Mouse (Mus musculus): ENCODE measurements at regions not wholly inside any gene's neighbourhood (a gene's known extent, or its start where the extent isn't known, plus 50 kb on each side); places are given as distances from the start of the nearest gene placed in this dataset.

- H3K27ac ChIP-seq (replicated peaks; ENCODE audit: low read depth, low read length), result no peak overlapping the region
- no peaks in the 10 kb centered on the region for H3K4me1 ChIP-seq (ENCODE audit: control insufficient read depth, insufficient read depth, low read length)
- ATAC-seq (replicated peaks; ENCODE audit: insufficient number of reproducible peaks, low FRiP score, low TSS enrichment, low read depth) (no peak), DNase-seq (ENCODE audit: low spot score) (no peak)
- H3K27me3 ChIP-seq (ENCODE audit: control insufficient read depth, insufficient read depth, low read length), result no peaks in the 10 kb centered on the region
- no peak overlapping the region for H3K4me2 ChIP-seq (ENCODE audit: low read depth, low read length)
- H3K9ac ChIP-seq (replicated peaks; ENCODE audit: low read length), result no peak overlapping the region
- H3K9me3 ChIP-seq (replicated peaks; ENCODE audit: control insufficient read depth, low read length), result no peaks in the 10 kb centered on the region
- no peak overlapping the region for H3K4me3 ChIP-seq (ENCODE audit: low read depth, low read length)
- H3K36me3 ChIP-seq (replicated peaks; ENCODE audit: control insufficient read depth, insufficient read depth, low read depth, low read length), result no peaks in the 10 kb centered on the region
These were observed 287.4 kb downstream of the Mat2b start for GRCm38 (mm10) chr11:40407571-40407970.

DNA sequence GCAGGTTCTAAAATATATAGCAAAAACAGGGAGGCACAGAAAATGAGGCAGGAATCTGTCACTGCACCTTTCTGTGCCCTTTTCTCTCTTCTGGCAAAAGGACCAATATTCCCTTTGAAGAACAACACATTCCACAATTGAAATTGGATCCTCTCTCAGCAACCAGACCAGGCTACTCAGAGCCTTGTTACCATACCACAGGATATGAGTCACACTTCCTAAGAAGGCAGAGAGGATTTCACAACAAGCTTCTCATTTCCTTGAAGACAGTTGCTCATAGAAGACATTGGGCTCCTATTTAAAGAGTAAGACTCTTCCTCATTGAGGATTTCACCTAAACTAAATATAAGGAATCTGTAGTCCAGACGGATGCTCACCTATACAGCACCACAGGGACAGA lies 292.8 kb downstream of the Mat2b start:
- Histone ChIP-seq H3K27ac (replicated peaks; ENCODE audit: low read depth, low read length) (no peak overlapping the region), H3K9ac (replicated peaks; ENCODE audit: low read length) (no peak overlapping the region), H3K4me3 (ENCODE audit: low read depth, low read length) (no peak overlapping the region), H3K27me3 (ENCODE audit: control insufficient read depth, insufficient read depth, low read length) (no peaks in the 10 kb centered on the region), H3K9me3 (replicated peaks; ENCODE audit: control insufficient read depth, low read length) (no peaks in the 10 kb centered on the region), H3K36me3 (replicated peaks; ENCODE audit: control insufficient read depth, insufficient read depth, low read depth, low read length) (no peaks in the 10 kb centered on the region), H3K4me1 (ENCODE audit: control insufficient read depth, insufficient read depth, low read length) (no peaks in the 10 kb centered on the region), H3K4me2 (ENCODE audit: low read depth, low read length) (no peak overlapping the region)
- DNase-seq (ENCODE audit: low spot score), result peak; percentile 14
- WGBS, result 64% methylated on average over 1 of the region's 1 CpGs
- ATAC-seq (replicated peaks; ENCODE audit: insufficient number of reproducible peaks, low FRiP score, low TSS enrichment, low read depth), result no peak

DNA sequence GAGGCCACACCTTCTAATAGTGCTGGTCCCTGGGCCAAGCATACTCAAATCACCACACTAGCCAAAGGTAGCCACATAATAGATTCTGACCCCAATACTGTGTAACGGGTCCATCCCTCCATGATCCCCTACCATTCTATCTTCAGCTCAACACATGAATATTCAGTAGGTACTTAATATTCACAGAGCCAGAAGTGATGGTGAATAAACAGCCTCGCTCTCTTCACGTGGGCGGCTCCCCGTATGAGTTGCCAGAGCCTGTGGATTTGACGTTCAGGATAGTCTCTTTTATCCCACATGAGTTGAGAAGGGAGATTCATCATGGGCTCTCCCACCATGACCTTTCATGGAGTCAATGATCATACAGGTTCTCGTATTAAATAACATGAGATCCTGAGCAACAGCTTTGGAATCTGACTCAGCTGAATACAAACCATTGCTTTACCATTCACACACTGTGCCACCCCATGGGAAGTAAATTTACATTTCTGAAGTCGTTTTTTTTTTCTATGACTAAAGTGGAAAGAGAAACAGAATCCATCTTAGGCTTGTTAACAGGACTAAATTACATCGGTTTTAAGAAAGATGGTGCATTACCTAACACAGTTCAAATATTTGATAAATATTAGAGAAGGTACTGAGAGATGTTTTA lies 297.4 kb downstream of the Mat2b start:
- Histone ChIP-seq H3K27me3 (ENCODE audit: control insufficient read depth, insufficient read depth, low read length) (no peaks in the 10 kb centered on the region), H3K9me3 (replicated peaks; ENCODE audit: control insufficient read depth, low read length) (no peaks in the 10 kb centered on the region), H3K4me3 (ENCODE audit: low read depth, low read length) (no peak overlapping the region), H3K36me3 (replicated peaks; ENCODE audit: control insufficient read depth, insufficient read depth, low read depth, low read length) (no peaks in the 10 kb centered on the region), H3K27ac (replicated peaks; ENCODE audit: low read depth, low read length) (no peak overlapping the region), H3K4me2 (ENCODE audit: low read depth, low read length) (no peak overlapping the region), H3K9ac (replicated peaks; ENCODE audit: low read length) (no peak overlapping the region), H3K4me1 (ENCODE audit: control insufficient read depth, insufficient read depth, low read length) (no peaks in the 10 kb centered on the region)
- DNase-seq (ENCODE audit: low spot score) (no peak), ATAC-seq (replicated peaks; ENCODE audit: insufficient number of reproducible peaks, low FRiP score, low TSS enrichment, low read depth) (no peak)
- WGBS, result 90% methylated on average over 9 of the region's 9 CpGs

GRCm38 (mm10) chr11:40395331-40395730 lies 299.7 kb downstream of the Mat2b start:
- Histone ChIP-seq H3K9me3 (replicated peaks; ENCODE audit: control insufficient read depth, low read length) (no peaks in the 10 kb centered on the region), H3K4me2 (ENCODE audit: low read depth, low read length) (no peak overlapping the region), H3K9ac (replicated peaks; ENCODE audit: low read length) (no peak overlapping the region; the same call in 1 of the 2 replicates), H3K4me3 (ENCODE audit: low read depth, low read length) (no peak overlapping the region), H3K27ac (replicated peaks; ENCODE audit: low read depth, low read length) (no peak overlapping the region), H3K27me3 (ENCODE audit: control insufficient read depth, insufficient read depth, low read length) (no peaks in the 10 kb centered on the region), H3K4me1 (ENCODE audit: control insufficient read depth, insufficient read depth, low read length) (no peaks in the 10 kb centered on the region), H3K36me3 (replicated peaks; ENCODE audit: control insufficient read depth, insufficient read depth, low read depth, low read length) (no peaks in the 10 kb centered on the region)
- DNase-seq (ENCODE audit: low spot score), result no peak
- WGBS, result 71% methylated on average over 11 of the region's 11 CpGs
- ATAC-seq (replicated peaks; ENCODE audit: insufficient number of reproducible peaks, low FRiP score, low TSS enrichment, low read depth), result no peak

GRCm38 (mm10) chr11:40394864-40395266 lies 300.1 kb downstream of the Mat2b start:
- no peak overlapping the region for H3K4me3 ChIP-seq (ENCODE audit: low read depth, low read length)
- H3K36me3 ChIP-seq (replicated peaks; ENCODE audit: control insufficient read depth, insufficient read depth, low read depth, low read length), result no peaks in the 10 kb centered on the region
- no peak overlapping the region; the same call in 1 of the 2 replicates for H3K9ac ChIP-seq (replicated peaks; ENCODE audit: low read length)
- no peaks in the 10 kb centered on the region for H3K27me3 ChIP-seq (ENCODE audit: control insufficient read depth, insufficient read depth, low read length)
- ATAC-seq (replicated peaks; ENCODE audit: insufficient number of reproducible peaks, low FRiP score, low TSS enrichment, low read depth) (peak; percentile 65), DNase-seq (ENCODE audit: low spot score) (no peak)
- no peak overlapping the region for H3K27ac ChIP-seq (replicated peaks; ENCODE audit: low read depth, low read length)
- no peak overlapping the region for H3K4me2 ChIP-seq (ENCODE audit: low read depth, low read length)
- no peaks in the 10 kb centered on the region for H3K9me3 ChIP-seq (replicated peaks; ENCODE audit: control insufficient read depth, low read length)
- 38% methylated on average over 7 of the region's 7 CpGs for WGBS
- no peaks in the 10 kb centered on the region for H3K4me1 ChIP-seq (ENCODE audit: control insufficient read depth, insufficient read depth, low read length)

- Histone ChIP-seq H3K27ac (replicated peaks; ENCODE audit: low read depth, low read length) (no peak overlapping the region), H3K4me1 (ENCODE audit: control insufficient read depth, insufficient read depth, low read length) (no peaks in the 10 kb centered on the region), H3K9ac (replicated peaks; ENCODE audit: low read length) (no peak overlapping the region), H3K27me3 (ENCODE audit: control insufficient read depth, insufficient read depth, low read length) (no peaks in the 10 kb centered on the region), H3K9me3 (replicated peaks; ENCODE audit: control insufficient read depth, low read length) (no peaks in the 10 kb centered on the region), H3K4me2 (ENCODE audit: low read depth, low read length) (no peak overlapping the region), H3K4me3 (ENCODE audit: low read depth, low read length) (no peak overlapping the region), H3K36me3 (replicated peaks; ENCODE audit: control insufficient read depth, insufficient read depth, low read depth, low read length) (no peaks in the 10 kb centered on the region)
- WGBS, result 32% methylated on average over 4 of the region's 4 CpGs
- DNase-seq (ENCODE audit: low spot score) (peak; percentile 20), ATAC-seq (replicated peaks; ENCODE audit: insufficient number of reproducible peaks, low FRiP score, low TSS enrichment, low read depth) (peak; percentile 52; the same call in 1 of the 2 replicates)
These were observed 300.7 kb downstream of the Mat2b start for GRCm38 (mm10) chr11:40394283-40394758.

DNA sequence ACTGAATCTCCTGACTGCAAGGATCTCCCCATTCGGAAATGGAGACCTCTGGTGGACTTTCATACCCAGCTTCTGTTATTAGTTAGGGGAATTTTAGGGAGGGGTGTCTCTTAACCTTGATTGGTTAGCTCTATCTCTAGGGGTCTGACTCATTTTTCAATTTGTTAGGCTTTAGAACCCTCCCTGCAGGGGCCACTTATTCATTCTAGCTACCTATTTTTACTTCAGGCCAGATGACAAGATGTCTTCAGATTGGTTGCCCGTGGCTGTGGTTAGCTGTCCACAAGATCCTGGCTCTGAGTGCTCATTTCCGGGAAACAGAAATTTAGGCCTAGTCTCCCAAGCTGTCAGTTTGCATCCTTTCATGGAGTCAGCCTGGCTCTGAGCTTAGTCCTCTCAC lies 314.3 kb downstream of the Mat2b start:
- no peak for ATAC-seq (replicated peaks; ENCODE audit: insufficient number of reproducible peaks, low FRiP score, low TSS enrichment, low read depth)
- WGBS, result 75% methylated on average over 3 of the region's 3 CpGs

DNA sequence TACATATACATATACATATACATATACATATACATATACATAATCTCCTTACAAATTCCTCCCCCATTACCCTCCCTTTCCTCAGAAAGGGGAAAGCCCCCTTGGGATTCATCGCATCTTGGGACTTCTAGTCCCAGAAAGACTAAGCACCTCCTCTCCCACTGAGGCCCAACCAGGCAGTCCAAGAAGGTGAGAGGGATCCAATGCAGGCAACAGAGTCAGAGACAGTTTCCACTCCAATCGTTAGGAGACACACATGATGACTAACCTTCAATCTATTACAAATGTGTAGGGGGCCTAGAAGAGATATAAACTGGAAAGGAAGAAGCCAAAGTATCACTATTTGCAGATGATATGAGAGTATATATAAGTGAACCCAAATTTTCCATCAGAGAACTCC lies 323.3 kb downstream of the Mat2b start:
- H3K27me3 ChIP-seq (ENCODE audit: control insufficient read depth, insufficient read depth, low read length), result no peaks in the 10 kb centered on the region
- no peaks in the 10 kb centered on the region for H3K4me1 ChIP-seq (ENCODE audit: control insufficient read depth, insufficient read depth, low read length)
- H3K27ac ChIP-seq (replicated peaks; ENCODE audit: low read depth, low read length), result no peak overlapping the region
- no peak for DNase-seq (ENCODE audit: low spot score)
- no peaks in the 10 kb centered on the region for H3K9me3 ChIP-seq (replicated peaks; ENCODE audit: control insufficient read depth, low read length)
- H3K4me2 ChIP-seq (ENCODE audit: low read depth, low read length), result no peak overlapping the region
- ATAC-seq (replicated peaks; ENCODE audit: insufficient number of reproducible peaks, low FRiP score, low TSS enrichment, low read depth), result no peak
- no peaks in the 10 kb centered on the region for H3K36me3 ChIP-seq (replicated peaks; ENCODE audit: control insufficient read depth, insufficient read depth, low read depth, low read length)
- WGBS, result 84% methylated on average over 2 of the region's 2 CpGs
- H3K4me3 ChIP-seq (ENCODE audit: low read depth, low read length), result no peak overlapping the region
- no peak overlapping the region for H3K9ac ChIP-seq (replicated peaks; ENCODE audit: low read length)

More for the DNA sequence above, 314.3 kb downstream of the Mat2b start:
- Histone ChIP-seq H3K36me3 (replicated peaks; ENCODE audit: control insufficient read depth, insufficient read depth, low read depth, low read length) (no peaks in the 10 kb centered on the region), H3K4me1 (ENCODE audit: control insufficient read depth, insufficient read depth, low read length) (no peaks in the 10 kb centered on the region), H3K4me3 (ENCODE audit: low read depth, low read length) (no peak overlapping the region), H3K27me3 (ENCODE audit: control insufficient read depth, insufficient read depth, low read length) (no peaks in the 10 kb centered on the region), H3K4me2 (ENCODE audit: low read depth, low read length) (no peak overlapping the region), H3K9ac (replicated peaks; ENCODE audit: low read length) (no peak overlapping the region), H3K9me3 (replicated peaks; ENCODE audit: control insufficient read depth, low read length) (no peaks in the 10 kb centered on the region), H3K27ac (replicated peaks; ENCODE audit: low read depth, low read length) (no peak overlapping the region)
- no peak for DNase-seq (ENCODE audit: low spot score)
